Mouse (Mus musculus) kidney, adult 2 months (tissue): Measurements from ENCODE around the gene Rassf6.

ENCODE experiments used
- CTCF ChIP-seq: fragments of 200-500 bp; conservative IDR thresholded peaks from 2 replicates; pipeline ENCODE4 v1.5.1; 2011; ENCODE audit warnings: low read depth, mild to moderate bottlenecking, control low read depth, low read length, moderate library complexity, mixed read lengths; ENCODE audit not compliant: insufficient read depth, insufficient read length
- POLR2A ChIP-seq: fragments of 200-500 bp; IDR thresholded peaks from one replicate; pipeline ENCODE4 v1.6.1; 2011; ENCODE audit warnings: low read depth, low read length, control low read depth

DNA sequence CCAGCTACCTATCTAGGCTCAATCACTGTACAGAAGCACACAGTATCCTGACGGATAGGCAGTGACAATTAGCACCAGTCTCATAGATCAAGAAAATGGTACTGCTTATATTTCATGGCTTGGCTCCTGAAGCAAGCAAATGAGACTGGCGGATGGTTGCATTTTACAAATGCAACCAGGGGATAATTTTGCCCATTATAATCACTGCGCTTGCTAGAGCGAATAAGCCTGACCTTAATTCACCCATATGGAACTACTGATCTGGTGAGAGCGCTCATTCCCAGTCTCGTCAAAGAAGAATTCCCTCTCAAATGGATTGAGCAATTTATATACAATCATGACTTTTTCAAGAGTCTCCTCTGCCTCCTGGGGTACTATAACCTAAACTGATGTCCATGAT is 16.2 kb upstream of the Rassf6 start:
- TF ChIP-seq CTCF (no peak), POLR2A (no peak)
